Mouse (Mus musculus) forelimb bud, embryonic 11.5 days (tissue): ENCODE measurements at regions not wholly inside any gene's neighbourhood (a gene's known extent, or its start where the extent isn't known, plus 50 kb on each side); places are given as distances from the start of the nearest gene placed in this dataset.

Experiments used
- DNase-seq: peaks from one replicate; pipeline ENCODE4 v3.0.0-alpha.2; 2012; ENCODE audit warnings: low read depth, low spot score

GRCm38 (mm10) chr19:14676929-14677328 is 79.1 kb upstream of the Tle4 start:
- no peak for DNase-seq

- no peak for DNase-seq
Observed at GRCm38 (mm10) chr19:14670821-14671104, 72.9 kb upstream of the Tle4 start.

- no peak for DNase-seq
Observed at GRCm38 (mm10) chr19:14670078-14670820, 72.4 kb upstream of the Tle4 start.

DNA sequence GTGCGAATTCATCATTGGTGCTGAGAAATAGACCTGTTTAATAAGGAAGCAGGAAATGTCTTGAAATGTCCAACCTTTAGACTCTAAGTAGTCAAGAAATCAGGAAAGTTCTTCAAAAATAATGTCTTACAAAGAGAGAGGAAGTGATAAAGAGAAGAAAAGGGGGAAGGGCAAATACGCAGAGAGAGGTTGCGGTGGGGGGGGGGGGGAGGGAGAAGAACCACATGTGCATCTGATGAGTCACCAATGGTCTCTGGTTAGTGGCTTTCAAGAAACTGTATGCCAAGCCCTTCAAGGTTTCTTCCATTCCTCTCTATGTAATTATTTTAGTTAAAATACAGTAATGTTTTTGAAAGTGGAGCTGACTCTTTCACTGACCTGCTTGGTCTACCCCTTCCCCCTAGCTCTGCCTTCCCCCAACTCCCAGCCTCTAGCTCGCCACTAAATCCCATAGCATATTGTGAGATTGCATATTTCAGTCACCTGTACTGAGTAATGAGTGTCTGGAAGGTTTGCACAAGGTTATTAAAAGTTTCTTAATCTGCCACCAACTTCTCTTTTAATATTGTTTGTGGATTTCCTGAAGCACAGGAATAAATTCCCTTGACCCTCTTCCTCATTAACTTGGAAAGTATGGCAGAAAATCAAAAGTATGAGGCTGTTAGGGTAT is 70.8 kb upstream of the Tle4 start:
- DNase-seq, result no peak

- DNase-seq, result no peak
Observed at GRCm38 (mm10) chr19:14664682-14665417, 67.0 kb upstream of the Tle4 start.

GRCm38 (mm10) chr19:14664096-14664586 is 66.3 kb upstream of the Tle4 start:
- DNase-seq, result no peak

- no peak for DNase-seq
Observed at GRCm38 (mm10) chr19:14663350-14663749, 65.5 kb upstream of the Tle4 start.

DNA sequence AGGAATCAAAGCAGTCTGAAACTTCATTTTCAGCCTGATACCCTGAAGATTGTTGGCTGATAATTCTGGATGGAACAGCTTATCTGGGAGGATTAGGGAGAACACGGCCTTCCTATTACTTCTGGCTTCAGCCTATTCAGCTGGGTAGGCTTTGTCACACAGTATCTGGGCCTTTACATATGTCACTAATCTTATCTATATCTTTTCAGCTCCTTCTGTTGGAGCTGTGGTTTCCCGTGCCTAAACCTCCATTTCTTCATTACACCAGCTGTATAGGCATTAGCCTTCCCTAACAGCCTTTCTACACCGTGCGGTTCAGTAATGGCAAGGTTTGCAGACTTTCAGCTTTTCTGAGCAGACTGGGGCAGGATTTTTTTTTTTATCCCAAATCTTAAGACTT is 61.9 kb upstream of the Tle4 start:
- no peak for DNase-seq

- DNase-seq, result no peak
Observed at GRCm38 (mm10) chr19:14658479-14658878, 60.6 kb upstream of the Tle4 start.

DNA sequence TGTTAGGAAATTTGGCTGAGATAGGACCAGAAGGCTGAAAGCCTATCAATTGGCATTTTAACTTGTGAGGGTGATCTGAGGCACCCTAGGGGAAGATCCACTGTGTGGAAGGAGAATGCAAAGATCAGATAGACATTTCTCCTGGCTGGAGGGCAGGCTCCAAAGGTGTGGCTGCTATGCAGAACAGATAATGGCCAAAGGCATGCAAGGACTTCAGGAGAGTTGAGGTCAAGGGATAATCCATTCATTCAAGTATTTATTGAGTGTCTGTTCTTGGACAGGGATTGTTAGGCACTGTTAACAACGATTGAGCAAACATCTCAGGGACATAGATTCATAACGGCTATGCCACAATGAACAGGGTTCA is 58.2 kb upstream of the Tle4 start:
- DNase-seq, result no peak

DNA sequence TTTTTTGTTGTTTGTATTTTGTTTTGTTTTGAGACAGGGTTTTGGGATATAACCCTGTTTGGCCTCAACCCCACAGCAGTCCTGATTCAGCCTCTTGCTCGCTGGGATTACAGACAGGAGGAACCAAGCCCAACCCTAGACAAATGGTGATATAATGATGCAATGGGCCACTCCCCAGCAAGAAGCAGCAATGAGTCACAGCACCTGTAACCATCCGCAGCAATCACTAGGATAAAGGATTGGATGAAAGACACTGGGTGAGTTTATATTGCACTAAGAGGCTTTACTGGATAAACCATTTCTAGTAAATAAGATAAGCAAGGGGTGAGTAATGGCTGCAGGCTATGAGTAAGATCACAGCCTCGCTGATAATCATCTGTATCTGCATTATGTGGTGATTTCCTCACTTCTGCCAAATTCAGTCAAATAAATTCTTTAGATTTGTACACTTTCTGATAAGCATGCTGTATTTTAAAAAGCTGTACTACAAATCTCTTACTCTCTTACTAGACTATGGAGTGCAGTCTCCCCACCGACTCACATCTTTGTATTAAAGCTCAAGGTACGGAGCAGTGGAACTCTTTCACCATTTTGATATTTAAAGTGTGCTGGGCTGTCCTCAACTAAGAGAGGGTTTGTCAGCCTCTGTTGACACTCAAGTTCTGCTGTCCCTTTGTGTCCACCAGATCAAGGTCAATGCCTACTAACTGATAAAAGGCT is 57.6 kb upstream of the Tle4 start:
- no peak for DNase-seq
